Mouse (Mus musculus) cerebellum, adult 18-20 months (tissue): ENCODE data around the gene Slc36a4.

ENCODE experiments used
- DNase-seq, 2 experiments: peaks; one replicate each; pipeline ENCODE4 v3.0.0; 2021

Slc36a4 gene

DNA sequence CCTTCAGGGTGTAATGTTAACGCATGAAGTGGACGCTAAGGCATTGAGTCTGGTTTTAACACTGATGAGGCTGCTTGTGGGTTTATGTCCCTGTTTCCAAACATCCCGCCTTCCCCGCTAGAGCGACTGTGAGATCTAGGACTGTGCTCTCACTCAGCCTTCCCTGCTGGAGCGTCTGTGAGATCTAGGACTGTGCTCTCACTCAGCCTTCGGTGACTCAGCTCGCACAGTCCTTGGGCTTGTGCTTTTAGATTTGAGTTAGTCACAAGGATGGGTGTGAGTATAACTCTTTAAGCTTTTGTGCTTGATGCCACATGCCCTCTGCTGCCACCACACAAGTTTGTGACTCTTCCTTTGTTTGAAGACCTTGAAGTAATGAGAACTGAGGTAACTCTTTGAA lies 17.6 kb downstream of the Slc36a4 start:
- no peak for DNase-seq

DNA sequence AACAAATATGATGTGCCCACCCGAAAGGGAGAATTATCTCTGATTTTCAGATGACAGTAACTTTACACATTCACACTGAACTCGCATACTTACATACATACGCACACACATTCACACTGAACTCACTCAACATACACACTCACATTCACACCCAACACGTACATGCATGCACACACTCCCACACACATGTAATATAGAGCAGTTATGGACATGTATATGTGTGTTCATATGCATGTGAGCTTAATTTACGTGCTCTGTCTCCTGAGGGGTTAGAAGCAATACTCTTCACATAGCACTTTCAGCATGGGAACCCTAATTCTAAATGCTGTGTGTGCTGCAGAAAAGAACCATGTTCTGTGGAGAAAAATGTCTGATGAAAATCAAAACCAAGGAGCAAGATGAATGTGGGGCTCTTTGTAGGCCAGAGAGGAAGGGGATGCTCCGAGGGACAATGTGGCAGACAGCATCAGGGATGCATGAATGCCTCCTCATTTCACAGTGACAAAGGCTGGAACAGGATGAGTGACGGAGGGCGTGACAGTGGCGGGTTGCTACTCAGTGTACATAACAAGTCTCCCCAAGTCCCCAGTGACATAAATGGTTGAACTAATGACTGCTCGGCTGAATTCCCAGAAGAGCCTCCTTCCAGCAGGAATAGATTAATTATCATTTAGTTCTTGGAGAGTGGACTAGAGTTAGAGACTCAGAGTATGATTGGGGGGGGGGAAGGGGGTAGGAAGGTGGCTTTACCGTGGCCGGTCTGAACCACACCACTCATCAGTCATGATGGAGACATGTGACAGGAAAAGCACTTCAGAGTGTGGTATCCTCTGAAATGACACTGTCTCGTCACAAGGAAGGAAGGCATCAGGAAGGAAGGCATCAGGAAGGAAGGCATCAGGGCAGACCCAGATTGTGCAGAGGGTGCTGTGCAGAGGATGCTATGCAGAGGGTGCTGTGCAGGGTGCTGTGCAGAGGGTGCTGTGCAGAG lies 22.5 kb downstream of the Slc36a4 start:
- no peak for DNase-seq

DNA sequence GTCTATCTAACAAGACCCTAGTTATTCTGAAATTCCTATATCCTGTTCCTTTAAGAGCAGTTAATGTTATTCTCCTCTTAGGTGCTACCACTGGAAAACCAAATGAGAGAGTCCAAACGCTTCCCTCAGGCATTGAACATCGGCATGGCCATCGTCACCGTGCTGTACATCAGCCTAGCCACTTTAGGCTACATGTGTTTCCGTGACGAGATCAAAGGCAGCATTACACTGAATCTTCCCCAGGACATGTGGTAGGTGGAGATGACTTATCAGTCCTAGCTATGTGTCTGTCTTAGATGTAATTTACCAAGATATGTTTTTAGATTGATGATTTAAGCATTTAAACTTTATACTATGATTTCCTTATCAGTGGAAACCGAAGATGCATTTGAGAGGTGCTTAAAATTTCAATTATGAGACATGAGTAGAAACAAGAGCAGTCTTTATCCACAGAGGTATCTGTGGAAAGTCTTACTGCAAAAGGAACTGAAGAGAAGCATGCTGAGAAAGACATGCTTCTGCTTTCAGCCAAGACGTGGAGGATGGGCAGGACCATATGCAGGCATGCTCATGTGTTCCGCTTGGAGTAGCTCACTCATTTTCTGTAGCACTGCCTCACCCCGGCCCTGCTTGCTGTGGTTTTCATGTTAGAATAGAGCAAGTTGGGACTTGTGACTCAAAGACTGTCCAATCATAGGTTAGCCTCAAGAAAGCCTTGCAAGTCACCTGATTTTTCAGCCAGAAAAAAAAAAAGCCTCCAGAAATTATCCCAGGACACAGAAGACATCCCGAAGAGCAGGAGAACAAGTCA lies 24.7 kb downstream of the Slc36a4 start:
- no peak for DNase-seq

DNA sequence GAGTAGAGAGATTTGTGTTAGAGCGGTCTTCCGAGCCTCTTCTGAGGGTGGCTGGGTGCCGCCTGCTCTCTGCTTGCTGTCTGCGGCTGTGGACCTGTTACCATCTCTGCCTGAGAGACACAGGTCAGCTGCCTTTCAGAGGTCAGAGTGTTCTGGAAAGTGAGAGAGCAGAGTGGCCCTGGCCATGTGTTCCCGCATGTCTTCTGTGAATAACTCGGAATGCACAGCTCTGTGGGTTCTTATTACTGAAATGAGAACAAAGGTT lies 25.3 kb downstream of the Slc36a4 start:
- DNase-seq = no peak

DNA sequence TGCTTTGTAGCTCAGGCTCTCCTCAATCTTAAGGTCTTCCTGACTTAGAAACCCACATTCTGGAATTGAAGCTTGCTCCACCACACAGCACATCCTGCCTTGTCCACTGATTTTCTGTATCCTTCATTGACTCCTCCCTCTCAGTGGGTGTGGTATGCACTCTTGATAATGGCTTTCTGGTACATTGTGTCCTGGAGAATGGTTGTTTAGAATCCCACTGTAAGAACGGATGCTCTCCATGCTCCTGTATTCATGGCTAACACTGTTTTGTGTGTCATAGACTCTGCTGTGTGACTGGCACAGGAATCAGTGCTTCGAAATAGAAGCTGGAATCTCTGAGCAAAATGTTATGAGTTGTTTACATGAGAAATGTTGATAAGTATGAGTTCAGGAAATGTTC lies 28.0 kb downstream of the Slc36a4 start:
- DNase-seq = no peak

DNA sequence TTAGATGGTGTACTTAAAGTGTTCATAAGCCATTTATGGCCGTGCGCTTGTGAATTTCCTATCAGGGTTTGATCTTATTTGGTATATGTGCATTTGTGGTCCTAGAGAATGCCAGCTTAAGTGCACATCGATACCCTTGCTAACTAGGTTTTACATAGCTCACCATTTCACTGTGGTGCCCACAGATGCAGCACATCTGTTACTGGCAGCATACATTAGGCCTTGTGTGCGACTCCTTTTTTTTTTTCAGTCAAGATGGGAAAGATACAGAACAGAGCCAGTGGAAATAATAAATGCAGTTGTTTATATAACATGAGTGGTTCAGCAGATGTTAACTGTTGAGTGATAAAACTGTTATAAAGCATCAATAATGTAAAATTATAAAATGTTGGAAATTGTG lies 31.9 kb downstream of the Slc36a4 start:
- DNase-seq = no peak

- no peak for DNase-seq
Observed at GRCm38 (mm10) chr9:15741931-15742330, 32.4 kb downstream of the Slc36a4 start.

- no peak for DNase-seq
Observed at GRCm38 (mm10) chr9:15745985-15746607, 36.6 kb downstream of the Slc36a4 start.

DNA sequence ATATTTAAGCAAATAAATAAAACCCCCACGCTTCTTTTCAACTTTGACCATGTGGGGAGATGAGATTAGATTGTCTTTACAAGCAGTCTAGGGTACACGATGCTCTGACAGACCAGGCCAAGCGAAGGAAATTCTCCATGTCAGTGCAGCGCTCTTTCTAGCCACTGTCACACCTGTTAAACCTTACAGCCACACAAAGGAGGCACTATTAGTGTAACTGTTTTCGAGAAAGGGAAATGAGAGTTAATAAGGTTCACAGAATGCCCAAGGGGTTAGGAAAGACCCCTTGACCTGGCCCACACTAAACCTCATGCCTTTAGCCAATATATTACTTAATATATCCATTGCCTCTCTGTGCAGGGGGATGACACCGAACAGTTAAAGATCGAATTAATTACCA lies 37.1 kb downstream of the Slc36a4 start:
- DNase-seq = no peak

DNA sequence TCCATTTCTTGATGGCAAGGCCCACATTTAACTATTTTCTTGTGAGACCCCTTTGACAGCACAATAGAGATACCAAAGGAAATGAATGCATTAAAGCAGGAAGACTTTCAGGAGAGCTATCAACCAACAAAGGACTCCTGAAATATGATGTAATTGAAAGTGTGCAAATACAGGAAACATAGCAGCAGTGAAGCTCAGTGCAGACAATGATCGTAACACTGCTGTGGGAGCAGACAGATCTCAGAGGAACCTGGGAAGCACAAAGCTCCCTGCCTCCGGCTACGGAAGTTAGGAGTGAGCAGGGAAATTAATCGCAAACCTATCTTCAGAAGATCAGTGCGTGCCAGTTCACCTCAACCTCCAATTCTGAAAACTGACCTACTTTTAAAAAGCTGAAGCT lies 38.8 kb downstream of the Slc36a4 start:
- no peak for DNase-seq

DNA sequence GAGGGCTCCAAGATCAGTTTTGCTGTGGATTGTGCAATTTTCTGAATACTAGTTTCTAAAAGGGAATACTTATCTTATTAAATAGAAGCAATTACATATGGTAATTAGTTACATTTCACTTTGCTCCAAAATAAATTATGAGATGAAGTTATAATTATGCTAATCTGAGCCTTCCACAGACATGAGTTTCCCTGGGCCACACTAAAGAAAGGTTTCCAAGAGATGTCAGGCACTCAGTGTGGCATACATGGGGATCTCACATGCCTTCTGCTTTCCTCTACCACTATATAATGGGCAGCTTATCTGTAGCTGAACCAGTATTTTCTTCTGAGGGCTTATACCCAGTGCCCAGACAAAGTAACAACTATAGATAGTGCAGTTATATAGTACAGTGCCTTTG lies 49.8 kb downstream of the Slc36a4 start:
- no peak for DNase-seq

- DNase-seq = no peak
Observed at GRCm38 (mm10) chr9:15766379-15766778, 56.8 kb downstream of the Slc36a4 start.

GRCm38 (mm10) chr9:15766821-15767220 lies 57.3 kb downstream of the Slc36a4 start:
- no peak for DNase-seq

DNA sequence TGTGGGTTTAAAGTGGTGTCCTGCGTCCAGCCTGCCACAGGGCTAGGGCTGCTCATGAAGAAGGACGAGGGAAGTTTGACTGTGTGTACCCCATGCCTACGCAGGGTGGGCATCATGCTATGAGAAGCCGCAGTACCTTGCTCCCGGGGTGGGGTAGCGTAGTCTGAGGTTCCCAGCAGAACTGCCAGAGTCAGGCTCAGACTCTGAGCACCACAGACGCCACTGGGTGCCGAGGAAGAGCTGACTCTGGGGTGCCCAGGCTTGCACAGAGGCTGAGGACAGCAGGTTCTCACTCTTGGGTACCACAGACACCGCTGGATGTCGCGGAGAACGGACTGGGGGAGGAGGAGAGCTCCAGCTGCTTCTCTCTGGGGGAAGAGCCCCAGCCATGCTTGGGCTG lies 63.2 kb downstream of the Slc36a4 start:
- DNase-seq = no peak

DNA sequence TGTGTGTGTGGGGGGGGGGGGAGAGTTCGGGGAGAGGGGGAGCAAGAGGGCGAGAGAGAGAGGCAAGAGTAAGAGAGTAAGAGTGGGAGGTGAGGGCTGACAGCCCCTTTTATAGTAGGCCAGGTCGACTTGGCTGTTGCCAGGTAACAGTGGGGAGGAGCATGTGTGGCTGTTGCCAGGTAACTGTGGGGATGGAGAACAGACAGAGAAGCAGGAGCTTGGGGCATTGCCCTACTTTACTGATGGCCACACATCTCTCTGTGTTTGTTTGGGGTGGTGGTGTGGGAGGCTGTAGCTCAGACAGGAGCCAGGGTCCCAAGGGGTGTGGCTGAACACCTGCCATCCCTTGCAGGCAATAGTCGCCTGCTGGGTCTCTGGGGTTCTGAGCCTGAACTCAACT lies 63.9 kb downstream of the Slc36a4 start:
- no peak for DNase-seq

GRCm38 (mm10) chr9:15774911-15775310 lies 65.4 kb downstream of the Slc36a4 start:
- no peak for DNase-seq

GRCm38 (mm10) chr9:15781936-15782335 lies 72.4 kb downstream of the Slc36a4 start:
- no peak for DNase-seq

GRCm38 (mm10) chr9:15786192-15786591 lies 76.7 kb downstream of the Slc36a4 start:
- no peak for DNase-seq

- no peak for DNase-seq
Observed at GRCm38 (mm10) chr9:15786610-15787009, 77.1 kb downstream of the Slc36a4 start.

- no peak for DNase-seq
Observed at GRCm38 (mm10) chr9:15792076-15792475, 82.5 kb downstream of the Slc36a4 start.
